Mouse (Mus musculus): Measurements from ENCODE around the gene Car10.

DNA sequence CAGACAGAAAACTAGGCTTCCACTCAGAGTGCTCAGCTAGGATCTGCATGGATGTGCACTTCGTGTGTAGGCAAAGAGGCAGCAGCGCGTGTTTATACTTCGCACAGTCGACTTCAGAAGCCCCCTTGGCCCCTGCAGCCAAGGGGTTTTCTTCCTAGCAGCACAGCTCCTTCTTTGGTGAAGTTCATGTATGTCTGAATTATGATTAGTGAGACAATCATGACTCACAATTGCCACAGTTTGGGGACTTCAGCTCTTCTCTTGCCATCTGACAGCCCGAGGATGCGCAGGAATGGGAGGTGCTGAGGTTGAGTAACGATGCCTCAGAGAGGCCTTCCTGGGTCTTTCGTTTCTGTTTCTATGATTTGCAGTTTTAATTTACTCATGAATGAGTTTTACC lies 4.5 kb downstream of the Car10 start:
- TF ChIP-seq CTCF (IDR thresholded peaks at IDR 0.05; ENCODE audit: low read depth) (no peak), EP300 (optimal IDR thresholded peaks at IDR 0.05) (no peak)
